Mouse (Mus musculus) MEL (cell line): ENCODE results near the gene Olfr322. TPM values are rescaled to one million over a fixed set of nuclear protein-coding genes. Genes with fewer than 3 reads are reported as not detected.

Experiments used
- DNase-seq: peaks from one replicate; pipeline ENCODE4 v3.0.0; 2011; ENCODE audit warnings: low read depth, low spot score
- H3K27ac ChIP-seq: 2 replicates; pipeline ENCODE4 v1.5.1; 2012; ENCODE audit warnings: low read depth, mild to moderate bottlenecking, control low read depth, low read length, moderate library complexity; ENCODE audit not compliant: control insufficient read depth
- H3K27me3 ChIP-seq, 2 experiments: fragments of 150-350 bp in 1 of 2; sonication (generic) in 1 of 2; 2 replicates each; pipeline ENCODE4 v1.6.1; 2012; ENCODE audit warnings: low read length in 2 of 2, mild to moderate bottlenecking in 2 of 2, improper control_type of control experiment in 1 of 2, moderate library complexity in 1 of 2; ENCODE audit not compliant: insufficient read depth in 2 of 2, control insufficient read depth in 1 of 2
- H3K36me3 ChIP-seq, 2 experiments: 2 replicates each; pipeline ENCODE4 v1.6.1; 2012 to 2014; ENCODE audit warnings: low read length in 2 of 2, improper control_type of control experiment in 1 of 2, inconsistent platforms in 1 of 2, mild to moderate bottlenecking in 1 of 2; ENCODE audit not compliant: insufficient read depth in 2 of 2, control insufficient read depth in 1 of 2
- H3K4me1 ChIP-seq, 2 experiments: fragments of 150-350 bp in 1 of 2; sonication (generic) in 1 of 2; 2 replicates each; pipeline ENCODE4 v1.6.1; 2012; ENCODE audit warnings: low read length in 2 of 2, improper control_type of control experiment in 1 of 2, mild to moderate bottlenecking in 1 of 2; ENCODE audit not compliant: insufficient read depth in 2 of 2, control insufficient read depth in 1 of 2
- H3K4me3 ChIP-seq, 2 experiments: fragments of 150-350 bp in 1 of 2; sonication (generic) in 1 of 2; 2 replicates each; pipeline ENCODE4 v1.5.1; 2012; ENCODE audit warnings: low read depth in 2 of 2, low read length in 2 of 2, mild to moderate bottlenecking in 2 of 2, moderate library complexity in 2 of 2, control low read depth in 1 of 2, improper control_type of control experiment in 1 of 2; ENCODE audit not compliant: control insufficient read depth in 1 of 2, insufficient read depth in 1 of 2
- H3K79me2 ChIP-seq: 2 replicates; pipeline ENCODE4 v1.6.1; 2012; ENCODE audit warnings: mild to moderate bottlenecking, low read length, moderate library complexity; ENCODE audit not compliant: control insufficient read depth, poor library complexity, insufficient read depth
- H3K9ac ChIP-seq: 2 replicates; pipeline ENCODE4 v1.6.1; 2012; ENCODE audit warnings: low read depth, mild to moderate bottlenecking, control low read depth, low read length, moderate library complexity; ENCODE audit not compliant: control insufficient read depth, poor library complexity, severe bottlenecking
- H3K9me3 ChIP-seq: fragments of 150-350 bp; sonication (generic); replicated peaks from 2 replicates; pipeline ENCODE4 v1.6.1; 2012; ENCODE audit warnings: mild to moderate bottlenecking, low read length, improper control_type of control experiment, moderate library complexity; ENCODE audit not compliant: insufficient read depth
- CHD1 ChIP-seq: IDR thresholded peaks from 2 replicates; pipeline ENCODE4 v1.6.1; 2012; ENCODE audit warnings: low read depth, mild to moderate bottlenecking, inconsistent platforms, low read length, improper control_type of control experiment
- CTCF ChIP-seq, 3 experiments: IDR thresholded peaks in 2 of 3; conservative IDR thresholded peaks in 1 of 3; 2 replicates each; pipeline ENCODE4 v1.5.1; 2011 to 2012; ENCODE audit warnings: low read length in 3 of 3, low read depth in 2 of 3, mild to moderate bottlenecking in 2 of 3, improper control_type of control experiment in 1 of 3, inconsistent platforms in 1 of 3, mixed read lengths in 1 of 3, moderate library complexity in 1 of 3; ENCODE audit not compliant: control insufficient read depth in 1 of 3, insufficient read depth in 1 of 3, poor library complexity in 1 of 3, severe bottlenecking in 1 of 3
- ELF1 ChIP-seq: IDR thresholded peaks from 2 replicates; pipeline ENCODE4 v1.6.1; 2014; ENCODE audit warnings: low read depth, mild to moderate bottlenecking, inconsistent platforms, low read length, improper control_type of control experiment, moderate library complexity
- ETS1 ChIP-seq: IDR thresholded peaks from 2 replicates; pipeline ENCODE4 v1.6.1; 2012; ENCODE audit warnings: low read depth, mild to moderate bottlenecking, inconsistent platforms, low read length, improper control_type of control experiment, moderate library complexity
- GABPA ChIP-seq: IDR thresholded peaks from 2 replicates; pipeline ENCODE4 v1.6.1; 2012; ENCODE audit warnings: low read depth, mild to moderate bottlenecking, inconsistent platforms, low read length, improper control_type of control experiment, moderate library complexity
- GATA1 ChIP-seq: IDR thresholded peaks from 2 replicates; pipeline ENCODE4 v1.6.1; 2011; ENCODE audit warnings: low read depth, low read length, improper control_type of control experiment
- HCFC1 ChIP-seq: IDR thresholded peaks from 2 replicates; pipeline ENCODE4 v1.6.1; 2012; ENCODE audit warnings: low read depth, mild to moderate bottlenecking, inconsistent platforms, low read length, improper control_type of control experiment, moderate library complexity
- MAFK ChIP-seq: IDR thresholded peaks from 2 replicates; pipeline ENCODE4 v1.6.1; 2011; ENCODE audit warnings: low read depth, mild to moderate bottlenecking, low read length, improper control_type of control experiment, borderline replicate concordance
- MAX ChIP-seq: IDR thresholded peaks from 2 replicates; pipeline ENCODE4 v1.6.1; 2011; ENCODE audit warnings: low read length, improper control_type of control experiment
- MAZ ChIP-seq: IDR thresholded peaks from 2 replicates; pipeline ENCODE4 v1.6.1; 2012; ENCODE audit warnings: low read depth, mild to moderate bottlenecking, inconsistent platforms, low read length, improper control_type of control experiment
- MYC ChIP-seq: IDR thresholded peaks from 2 replicates; pipeline ENCODE4 v1.6.1; 2011; ENCODE audit warnings: low read depth, mild to moderate bottlenecking, low read length, improper control_type of control experiment, moderate library complexity
- NELFE ChIP-seq: IDR thresholded peaks from 2 replicates; pipeline ENCODE4 v1.6.1; 2011; ENCODE audit warnings: low read depth, low read length, improper control_type of control experiment
- NRF1 ChIP-seq: IDR thresholded peaks from 2 replicates; pipeline ENCODE4 v1.6.1; 2014; ENCODE audit warnings: low read depth, mild to moderate bottlenecking, inconsistent platforms, low read length, improper control_type of control experiment, moderate library complexity; ENCODE audit not compliant: poor library complexity, insufficient read depth, severe bottlenecking
- POLR2A ChIP-seq, 2 experiments: IDR thresholded peaks; 2 replicates each; pipeline ENCODE4 v1.6.1; 2011 to 2012; ENCODE audit warnings: low read length in 2 of 2, mild to moderate bottlenecking in 2 of 2, control low read depth in 1 of 2, improper control_type of control experiment in 1 of 2, low read depth in 1 of 2, moderate library complexity in 1 of 2; ENCODE audit not compliant: control insufficient read depth in 1 of 2, insufficient read depth in 1 of 2, poor library complexity in 1 of 2
- RCOR1 ChIP-seq: IDR thresholded peaks from 2 replicates; pipeline ENCODE4 v1.6.1; 2012; ENCODE audit warnings: low read depth, mild to moderate bottlenecking, inconsistent platforms, low read length, improper control_type of control experiment
- SIN3A ChIP-seq: IDR thresholded peaks from 2 replicates; pipeline ENCODE4 v1.6.1; 2012; ENCODE audit warnings: low read length, improper control_type of control experiment, inconsistent platforms
- SMC3 ChIP-seq: IDR thresholded peaks from 2 replicates; pipeline ENCODE4 v1.6.1; 2011; ENCODE audit warnings: low read depth, low read length, improper control_type of control experiment
- TBP ChIP-seq: IDR thresholded peaks from 2 replicates; pipeline ENCODE4 v1.8.0; 2011; ENCODE audit warnings: low read depth, low read length, improper control_type of control experiment
- TCF12 ChIP-seq: IDR thresholded peaks from 2 replicates; pipeline ENCODE4 v1.6.1; 2014; ENCODE audit warnings: low read depth, mild to moderate bottlenecking, inconsistent platforms, low read length, improper control_type of control experiment, moderate library complexity
- UBTF ChIP-seq: IDR thresholded peaks from 2 replicates; pipeline ENCODE4 v1.6.1; 2012; ENCODE audit warnings: low read depth, mild to moderate bottlenecking, inconsistent platforms, low read length, improper control_type of control experiment, moderate library complexity, borderline replicate concordance; ENCODE audit not compliant: insufficient read depth
- ZMIZ1 ChIP-seq: IDR thresholded peaks from 2 replicates; pipeline ENCODE4 v1.6.1; 2012; ENCODE audit warnings: low read depth, mild to moderate bottlenecking, inconsistent platforms, low read length, improper control_type of control experiment, moderate library complexity
- ZNF384 ChIP-seq: IDR thresholded peaks from 2 replicates; pipeline ENCODE4 v1.6.1; 2012; ENCODE audit warnings: low read depth, mild to moderate bottlenecking, inconsistent platforms, low read length, improper control_type of control experiment
- polyA plus RNA-seq, 2 experiments: library from polyadenylated mRNA; stranded (reverse) in 1 of 2; unstranded in 1 of 2; fragments of >175 nt in 1 of 2; fragments of >200 nt in 1 of 2; gene quantifications; 2 replicates each; pipeline versions ENCODE4 v1.2.1 to v1.2.4; 2012; ENCODE audit warnings: low replicate concordance in 2 of 2, low read depth in 1 of 2; ENCODE audit not compliant: insufficient read length in 2 of 2, insufficient read depth in 1 of 2, missing spikeins in 1 of 2
- total RNA-seq: library from RNA; depleted of rRNA; stranded (reverse); fragments of 300-350 nt; gene quantifications from 2 replicates; pipeline ENCODE4 v1.2.3, GENCODE M21; 2012

Gene Olfr322
- total and polyA plus RNA-seq, 3 experiments = not detected

DNA sequence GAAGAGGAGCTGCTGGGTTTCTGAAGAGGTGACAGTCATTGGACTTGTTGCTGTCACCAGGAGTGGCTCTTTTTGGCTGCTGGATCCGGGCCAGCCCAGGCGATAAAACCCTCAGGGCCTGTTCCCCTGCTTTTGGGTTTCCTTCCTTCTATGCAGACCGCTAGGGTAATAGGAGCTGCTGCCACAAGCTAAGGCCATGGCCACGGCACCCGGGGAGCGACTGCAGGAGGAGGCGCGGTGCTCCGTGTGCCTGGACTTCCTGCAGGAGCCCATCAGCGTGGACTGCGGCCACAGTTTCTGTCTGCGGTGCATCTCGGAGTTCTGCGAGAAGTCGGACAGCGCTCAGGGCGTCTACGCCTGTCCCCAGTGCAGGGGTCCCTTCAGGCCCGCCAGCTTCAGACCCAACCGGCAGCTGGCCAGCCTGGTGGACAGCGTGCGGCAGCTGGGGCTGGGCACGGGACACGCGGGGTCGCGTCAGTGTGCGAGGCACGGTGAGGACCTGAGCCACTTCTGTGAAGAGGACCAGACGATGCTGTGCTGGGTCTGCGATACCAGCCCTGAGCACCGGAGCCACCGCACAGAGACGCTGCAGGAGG, 18.2 kb upstream of the Olfr322 start, which contains the start of gene Trim58:
Trim58 (plus strand) TSS at position 194 of the 596 bp plus-strand sequence.
- H3K4me3 ChIP-seq = peak within 1 kb of the TSS; percentile 52 to 68
- peaks cover 0 to 26% of the 10 kb centered on the region in 2 experiments; a peak in 2 of 4 replicates for H3K36me3 ChIP-seq
- TF ChIP-seq ZNF384 (peak; percentile 77), NRF1 (no peak), SMC3 (no peak), HCFC1 (peak; percentile 42; the same call in 1 of the 2 replicates), NELFE (peak; percentile 39; the same call in 1 of the 2 replicates), TCF12 (no peak), MAX (peak; percentile 56; the same call in 1 of the 2 replicates), ETS1 (peak; percentile 68; the same call in 1 of the 2 replicates), UBTF (no peak), RCOR1 (0 out of 2 replicates have a peak, but pooled peaks have one; percentile 40), GABPA (no peak), MAZ (no peak), ZMIZ1 (peak; percentile 51; the same call in 1 of the 2 replicates), MYC (no peak), CHD1 (no peak; the same call in 1 of the 2 replicates), CTCF (IDR thresholded peaks at IDR 0.05 in 2 of 3, conservative IDR thresholded peaks at IDR 0.05 in 1 of 3; ENCODE audit: control insufficient read depth in 1 of 3, insufficient read depth in 1 of 3, low read depth in 2 of 3, low read length in 3 of 3, poor library complexity in 1 of 3, severe bottlenecking in 1 of 3) (no peak), POLR2A (IDR thresholded peaks at IDR 0.05; ENCODE audit: control insufficient read depth in 1 of 2, insufficient read depth in 1 of 2, low read depth in 1 of 2, low read length in 2 of 2, poor library complexity in 1 of 2) (peak; percentile 41 to 62; a peak in 3 of 4 replicates), MAFK (no peak), GATA1 (peak; percentile 66), TBP (peak; percentile 77), ELF1 (no peak), SIN3A (peak; percentile 81; the same call in 1 of the 2 replicates)
- H3K79me2 ChIP-seq = no peaks in the 10 kb centered on the region; the same call in 1 of the 2 replicates
- peak; percentile 93 for DNase-seq
- peaks cover 9 to 30% of the 10 kb centered on the region in 2 experiments for H3K4me1 ChIP-seq
- no peaks in the 10 kb centered on the region for H3K27me3 ChIP-seq
- peak within 1 kb of the TSS; percentile 73 for H3K27ac ChIP-seq
- H3K9ac ChIP-seq = peak within 1 kb of the TSS; percentile 72
- H3K9me3 ChIP-seq = no peaks in the 10 kb centered on the region
